Mouse (Mus musculus): ENCODE measurements around the gene Akap10.

- TF ChIP-seq ZMIZ1 (IDR thresholded peaks at IDR 0.05; ENCODE audit: low read depth, low read length) (no peak), ZKSCAN1 (IDR thresholded peaks at IDR 0.05; ENCODE audit: low read depth, low read length) (no peak), POLR2A (IDR thresholded peaks at IDR 0.05; ENCODE audit: control insufficient read depth in 1 of 2, insufficient read depth in 1 of 2, low read depth in 1 of 2, low read length in 2 of 2, poor library complexity in 1 of 2) (no peak), KAT2A (conservative IDR thresholded peaks at IDR 0.05; ENCODE audit: low read depth, low read length) (no peak), MEF2A (IDR thresholded peaks at IDR 0.05; ENCODE audit: extremely low read depth, insufficient replicate concordance, low read depth, low read length, poor library complexity, severe bottlenecking) (no peak), UBTF (IDR thresholded peaks at IDR 0.05; ENCODE audit: borderline replicate concordance, insufficient read depth, low read depth, low read length) (no peak), ETS1 (IDR thresholded peaks at IDR 0.05; ENCODE audit: low read depth, low read length) (no peak), CTCF (IDR thresholded peaks at IDR 0.05 in 2 of 3, conservative IDR thresholded peaks at IDR 0.05 in 1 of 3; ENCODE audit: control insufficient read depth in 1 of 3, insufficient read depth in 1 of 3, low read depth in 2 of 3, low read length in 3 of 3, poor library complexity in 1 of 3, severe bottlenecking in 1 of 3) (no peak), POLR2AphosphoS5 (IDR thresholded peaks at IDR 0.05; ENCODE audit: borderline replicate concordance, low read depth, low read length) (no peak), GABPA (IDR thresholded peaks at IDR 0.05; ENCODE audit: low read depth, low read length) (no peak), TAL1 (IDR thresholded peaks at IDR 0.05; ENCODE audit: low read length) (no peak), POLR2AphosphoS2 (IDR thresholded peaks at IDR 0.05; ENCODE audit: low read length) (no peak), SMC3 (IDR thresholded peaks at IDR 0.05; ENCODE audit: low read depth, low read length) (no peak)
These were observed 34.6 kb upstream of the Akap10 start for GRCm38 (mm10) chr11:61964611-61965010.

Measured in MEL (cell line).